Mouse (Mus musculus): Measurements from ENCODE around the gene 4933406M09Rik. TPM values are rescaled to one million over a fixed set of nuclear protein-coding genes. Genes with fewer than 3 reads are reported as not detected.

4933406M09Rik gene
- polyA plus RNA-seq, 1 experiment from 2014 or later = not detected

DNA sequence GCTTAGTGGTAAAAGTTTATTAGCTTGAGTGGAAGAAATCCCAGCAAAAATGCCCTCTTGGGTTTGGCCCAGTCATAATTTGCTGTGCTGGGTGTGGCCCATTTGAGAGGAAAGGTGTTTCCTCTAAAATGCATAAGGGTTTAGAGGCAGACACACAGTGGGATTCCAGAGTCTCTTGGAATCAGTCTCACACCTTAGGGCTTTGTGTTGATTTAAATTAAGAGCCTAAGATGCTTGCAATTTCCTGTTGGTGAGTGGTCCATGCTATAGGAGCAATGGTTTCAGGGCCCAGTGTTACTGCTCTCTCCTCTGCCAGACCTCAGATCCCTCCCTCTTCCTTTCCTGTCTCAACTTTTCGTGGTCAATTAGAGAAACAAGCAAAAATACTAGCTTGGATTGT is 33.4 kb downstream of the 4933406M09Rik start:
- TF ChIP-seq CTCF (IDR thresholded peaks at IDR 0.05; ENCODE audit: low read depth) = no peak
- Histone ChIP-seq H3K36me3 (ENCODE audit: control insufficient read depth, insufficient read depth) (peaks cover 13% of the 10 kb centered on the region), H3K4me1 (replicated peaks; ENCODE audit: control insufficient read depth, insufficient read depth, low read length) (peaks cover 22% of the 10 kb centered on the region), H3K27me3 (replicated peaks; ENCODE audit: control insufficient read depth, insufficient read depth, low read length) (no peaks in the 10 kb centered on the region), H3K27ac (ENCODE audit: low read depth, low read length) (peak overlapping the region; percentile 65), H3K9me3 (ENCODE audit: control insufficient read depth) (no peaks in the 10 kb centered on the region), H3K4me3 (ENCODE audit: low read depth, low read length) (no peak overlapping the region), H3K9ac (ENCODE audit: low read depth, low read length) (no peak overlapping the region), H3K4me2 (replicated peaks; ENCODE audit: low read depth) (peak overlapping the region; percentile 25; the same call in 1 of the 2 replicates)
- ATAC-seq = no peak
- 16% methylated on average over 1 of the region's 1 CpGs for WGBS

GRCm38 (mm10) chr1:134419751-134420458 is 34.2 kb downstream of the 4933406M09Rik start:
- H3K36me3 ChIP-seq (ENCODE audit: control insufficient read depth, insufficient read depth) = peaks cover 19% of the 10 kb centered on the region
- no peak overlapping the region for H3K9ac ChIP-seq (ENCODE audit: low read depth, low read length)
- no peak for ATAC-seq
- no peak for TF ChIP-seq CTCF (IDR thresholded peaks at IDR 0.05; ENCODE audit: low read depth)
- WGBS = 18% methylated on average over 5 of the region's 5 CpGs
- H3K9me3 ChIP-seq (ENCODE audit: control insufficient read depth) = no peaks in the 10 kb centered on the region
- H3K4me2 ChIP-seq (replicated peaks; ENCODE audit: low read depth) = peak overlapping the region; percentile 25; the same call in 1 of the 2 replicates
- peak overlapping the region; percentile 65 for H3K27ac ChIP-seq (ENCODE audit: low read depth, low read length)
- no peaks in the 10 kb centered on the region for H3K27me3 ChIP-seq (replicated peaks; ENCODE audit: control insufficient read depth, insufficient read depth, low read length)
- H3K4me1 ChIP-seq (replicated peaks; ENCODE audit: control insufficient read depth, insufficient read depth, low read length) = peaks cover 22% of the 10 kb centered on the region
- no peak overlapping the region for H3K4me3 ChIP-seq (ENCODE audit: low read depth, low read length)

DNA sequence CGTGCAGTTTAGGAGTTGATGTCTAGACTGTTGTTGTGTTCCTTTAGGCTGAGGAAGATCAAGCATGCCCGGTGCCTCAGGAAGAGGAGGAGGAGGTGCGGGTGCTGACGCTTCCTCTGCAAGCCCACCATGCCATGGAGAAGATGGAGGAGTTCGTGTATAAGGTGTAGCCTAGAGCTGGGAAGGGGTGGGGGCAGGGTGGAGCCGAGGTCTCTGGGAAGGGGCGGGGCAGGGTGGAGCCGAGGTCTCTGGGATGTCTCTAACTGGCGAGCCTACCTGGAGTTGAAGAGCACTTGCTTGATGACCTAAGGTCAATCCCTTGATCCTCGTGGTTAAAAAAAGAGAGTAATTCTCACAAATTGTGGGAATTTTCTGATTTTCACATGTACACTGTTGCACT is 38.2 kb downstream of the 4933406M09Rik start:
- peaks cover 56% of the 10 kb centered on the region for H3K36me3 ChIP-seq (ENCODE audit: control insufficient read depth, insufficient read depth)
- peaks cover 17% of the 10 kb centered on the region for H3K4me1 ChIP-seq (replicated peaks; ENCODE audit: control insufficient read depth, insufficient read depth, low read length)
- no peak for TF ChIP-seq CTCF (IDR thresholded peaks at IDR 0.05; ENCODE audit: low read depth)
- H3K9me3 ChIP-seq (ENCODE audit: control insufficient read depth) = no peaks in the 10 kb centered on the region
- H3K27ac ChIP-seq (ENCODE audit: low read depth, low read length) = no peak overlapping the region
- ATAC-seq = no peak
- H3K4me3 ChIP-seq (ENCODE audit: low read depth, low read length) = no peak overlapping the region
- no peak overlapping the region for H3K9ac ChIP-seq (ENCODE audit: low read depth, low read length)
- H3K27me3 ChIP-seq (replicated peaks; ENCODE audit: control insufficient read depth, insufficient read depth, low read length) = no peaks in the 10 kb centered on the region
- WGBS = 56% methylated on average over 10 of the region's 10 CpGs
- no peak overlapping the region for H3K4me2 ChIP-seq (replicated peaks; ENCODE audit: low read depth)

GRCm38 (mm10) chr1:134426289-134426688 is 40.5 kb downstream of the 4933406M09Rik start:
- no peak for ATAC-seq
- Histone ChIP-seq H3K4me3 (ENCODE audit: low read depth, low read length) (no peak overlapping the region), H3K27ac (ENCODE audit: low read depth, low read length) (no peak overlapping the region), H3K9me3 (ENCODE audit: control insufficient read depth) (no peaks in the 10 kb centered on the region), H3K27me3 (replicated peaks; ENCODE audit: control insufficient read depth, insufficient read depth, low read length) (no peaks in the 10 kb centered on the region), H3K4me1 (replicated peaks; ENCODE audit: control insufficient read depth, insufficient read depth, low read length) (peaks cover 2% of the 10 kb centered on the region; the same call in 1 of the 2 replicates), H3K4me2 (replicated peaks; ENCODE audit: low read depth) (no peak overlapping the region), H3K36me3 (ENCODE audit: control insufficient read depth, insufficient read depth) (peaks cover 75% of the 10 kb centered on the region), H3K9ac (ENCODE audit: low read depth, low read length) (no peak overlapping the region)
- TF ChIP-seq CTCF (IDR thresholded peaks at IDR 0.05; ENCODE audit: low read depth) = no peak
- 50% methylated on average over 5 of the region's 5 CpGs for WGBS

GRCm38 (mm10) chr1:134433002-134433401 is 47.3 kb downstream of the 4933406M09Rik start:
- no peaks in the 10 kb centered on the region for H3K27me3 ChIP-seq (replicated peaks; ENCODE audit: control insufficient read depth, insufficient read depth, low read length)
- WGBS = 70% methylated on average over 10 of the region's 10 CpGs
- no peak overlapping the region for H3K27ac ChIP-seq (ENCODE audit: low read depth, low read length)
- no peak for ATAC-seq
- H3K4me2 ChIP-seq (replicated peaks; ENCODE audit: low read depth) = no peak overlapping the region
- H3K9me3 ChIP-seq (ENCODE audit: control insufficient read depth) = no peaks in the 10 kb centered on the region
- no peaks in the 10 kb centered on the region for H3K4me1 ChIP-seq (replicated peaks; ENCODE audit: control insufficient read depth, insufficient read depth, low read length)
- H3K9ac ChIP-seq (ENCODE audit: low read depth, low read length) = no peak overlapping the region
- TF ChIP-seq CTCF (IDR thresholded peaks at IDR 0.05; ENCODE audit: low read depth) = no peak
- peaks cover 52% of the 10 kb centered on the region for H3K36me3 ChIP-seq (ENCODE audit: control insufficient read depth, insufficient read depth)
- no peak overlapping the region for H3K4me3 ChIP-seq (ENCODE audit: low read depth, low read length)

DNA sequence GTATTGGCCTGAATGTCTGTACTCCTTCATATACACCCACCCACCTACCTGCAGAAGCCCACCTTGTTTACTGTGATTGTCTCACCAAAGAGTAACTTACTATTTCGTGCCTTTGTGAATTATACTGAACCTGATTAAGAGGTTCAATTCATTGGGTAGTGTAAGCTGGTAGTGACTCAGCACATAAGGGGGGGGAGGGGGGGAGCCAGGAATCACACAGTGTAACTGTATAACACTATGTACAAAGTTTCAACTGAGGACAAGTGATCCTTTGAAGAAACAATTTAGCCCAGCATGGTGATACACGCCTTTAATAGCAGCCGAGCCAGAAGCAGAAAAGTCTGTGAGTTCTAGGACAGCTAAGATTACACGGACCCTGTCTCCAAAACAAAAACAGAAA is 47.7 kb downstream of the 4933406M09Rik start:
- Histone ChIP-seq H3K27me3 (replicated peaks; ENCODE audit: control insufficient read depth, insufficient read depth, low read length) (no peaks in the 10 kb centered on the region), H3K4me3 (ENCODE audit: low read depth, low read length) (no peak overlapping the region), H3K9me3 (ENCODE audit: control insufficient read depth) (no peaks in the 10 kb centered on the region), H3K36me3 (ENCODE audit: control insufficient read depth, insufficient read depth) (peaks cover 48% of the 10 kb centered on the region), H3K27ac (ENCODE audit: low read depth, low read length) (no peak overlapping the region), H3K9ac (ENCODE audit: low read depth, low read length) (no peak overlapping the region), H3K4me1 (replicated peaks; ENCODE audit: control insufficient read depth, insufficient read depth, low read length) (no peaks in the 10 kb centered on the region), H3K4me2 (replicated peaks; ENCODE audit: low read depth) (no peak overlapping the region)
- ATAC-seq = no peak
- no peak for TF ChIP-seq CTCF (IDR thresholded peaks at IDR 0.05; ENCODE audit: low read depth)
- WGBS = 86% methylated on average over 4 of the region's 4 CpGs

All from intestine, postnatal 0 days (tissue).